Mouse (Mus musculus) limb, embryonic 15.5 days (tissue): ENCODE measurements around the gene Ncoa6. TPM values are rescaled to one million over a fixed set of nuclear protein-coding genes. Genes with fewer than 3 reads are reported as not detected.

ENCODE experiments used
- ATAC-seq: fragments of 200-750 bp; cut with Nextera tagmentation; 2 replicates; pipeline ENCODE4 v1.8.0; 2017; ENCODE audit warnings: low read depth, moderate TSS enrichment; ENCODE audit not compliant: insufficient number of reproducible peaks, low FRiP score, low TSS enrichment
- H3K27ac ChIP-seq: fragments of 300-500 bp; sonication (generic); 2 replicates; pipeline ENCODE4 v1.5.1; 2015; ENCODE audit warnings: moderate library complexity, mild to moderate bottlenecking, inconsistent platforms
- H3K27me3 ChIP-seq: fragments of 300-500 bp; sonication (generic); 2 replicates; pipeline ENCODE4 v1.6.1; 2015; ENCODE audit warnings: inconsistent platforms
- H3K36me3 ChIP-seq: fragments of 300-500 bp; sonication (generic); 2 replicates; pipeline ENCODE4 v1.6.1; 2015; ENCODE audit warnings: inconsistent platforms
- H3K4me1 ChIP-seq: fragments of 300-500 bp; sonication (generic); 2 replicates; pipeline ENCODE4 v1.6.1; 2015; ENCODE audit warnings: inconsistent platforms
- H3K4me2 ChIP-seq: fragments of 300-500 bp; sonication (generic); 2 replicates; pipeline ENCODE4 v1.6.1; 2015; ENCODE audit warnings: mild to moderate bottlenecking, inconsistent platforms
- H3K4me3 ChIP-seq: fragments of 300-500 bp; sonication (generic); 2 replicates; pipeline ENCODE4 v1.5.1; 2015; ENCODE audit warnings: mild to moderate bottlenecking, inconsistent platforms
- H3K9ac ChIP-seq: fragments of 300-500 bp; sonication (generic); 2 replicates; pipeline ENCODE4 v1.6.1; 2015; ENCODE audit warnings: inconsistent platforms
- H3K9me3 ChIP-seq: fragments of 300-500 bp; sonication (generic); 2 replicates; pipeline ENCODE4 v1.6.1; 2016; ENCODE audit warnings: inconsistent platforms
- WGBS: fragments of 180-500 bp; shearing (Covaris S2); methylation state at CpG from one replicate; pipeline ENCODE4 v1.1.7; 2015; 5-methylcytosine and 5-hydroxymethylcytosine counted together
- polyA plus RNA-seq: library from polyadenylated mRNA; unstranded; fragments of >200 nt; fragmentation: Nextera tagmentation; extraction: Ambion mirVana; gene quantifications from 2 replicates; pipeline ENCODE4 v1.2.1, GENCODE M21; 2015

Gene Ncoa6
- 13.9 and 19.2 TPM in 2 replicates for polyA plus RNA-seq

DNA sequence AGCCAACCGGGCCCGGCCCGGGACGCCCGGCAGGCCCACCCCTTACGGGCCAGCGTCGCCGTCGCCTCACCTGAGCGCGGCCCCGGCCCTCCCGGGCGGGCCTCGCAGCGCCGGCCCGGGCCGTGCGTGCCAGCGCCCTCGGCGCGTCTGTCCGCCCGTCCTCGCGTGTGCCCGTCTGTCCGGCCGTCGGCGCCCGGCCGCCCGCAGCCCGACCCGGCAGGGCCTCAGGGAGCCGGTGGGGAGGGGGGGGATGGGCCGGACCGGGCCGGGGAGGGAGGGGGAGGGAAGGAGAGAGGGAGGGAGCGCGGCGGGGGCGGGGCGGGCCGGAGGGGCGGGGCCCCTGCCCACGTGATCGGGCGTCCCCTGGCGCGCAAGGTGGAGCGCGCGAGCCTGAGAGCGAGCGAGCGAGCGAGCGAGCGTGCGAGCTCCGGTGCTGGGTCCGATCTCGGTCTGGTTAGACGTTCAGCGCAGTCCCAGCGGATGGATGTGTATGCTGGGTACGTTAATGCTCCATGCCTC, at the start of gene Ncoa6:
Ncoa6 (minus strand) TSS at position 325 of the 519 bp plus-strand sequence.
- Histone ChIP-seq H3K27ac (peak within 1 kb of the TSS; percentile 92), H3K4me2 (peak within 1 kb of the TSS; percentile 73), H3K9me3 (no peaks in the 10 kb centered on the region), H3K27me3 (no peaks in the 10 kb centered on the region), H3K9ac (peak within 1 kb of the TSS; percentile 99), H3K4me1 (peaks cover 8% of the 10 kb centered on the region), H3K36me3 (no peaks in the 10 kb centered on the region), H3K4me3 (peak within 1 kb of the TSS; percentile 86)
- under 1% methylated on average over 32 of the region's 72 CpGs for WGBS
- ATAC-seq, result peak; percentile 78

DNA sequence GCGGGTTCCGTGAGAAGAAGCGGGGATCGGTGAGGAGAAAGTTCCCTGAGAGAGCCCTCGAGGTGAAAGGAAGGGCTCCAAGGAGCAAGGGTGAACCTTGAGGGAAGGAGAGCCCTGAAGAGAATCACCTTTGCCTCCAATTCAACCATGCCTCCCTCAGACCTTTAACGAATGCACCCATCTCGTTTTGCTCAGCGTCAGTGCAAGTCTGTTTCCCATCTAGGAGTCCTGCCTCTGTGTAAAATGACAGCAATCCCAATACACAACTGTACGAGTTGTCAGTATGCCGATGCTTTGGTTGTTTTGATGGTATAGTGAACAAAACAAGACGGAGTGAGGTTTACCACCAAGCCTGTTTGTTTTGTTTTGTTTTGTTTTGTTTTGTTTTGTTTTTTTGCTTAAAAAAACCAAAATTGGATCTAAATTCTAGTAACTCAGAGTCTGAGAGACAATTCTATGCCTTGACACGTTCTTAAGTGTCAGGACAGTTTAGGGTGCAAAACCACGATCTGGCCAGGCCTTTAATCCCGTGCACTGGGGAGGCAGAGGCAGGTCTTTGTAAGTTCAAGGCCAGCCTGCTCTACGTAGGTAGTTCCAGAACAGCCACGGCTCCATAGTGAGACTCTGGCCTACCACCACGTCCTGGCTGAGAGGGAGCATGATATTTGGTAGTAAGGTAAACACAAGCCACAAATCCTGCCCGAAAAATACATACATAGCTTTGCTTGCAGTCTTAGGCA, 45.0 kb upstream of the Ncoa6 start:
- Histone ChIP-seq H3K27me3 (peaks cover 11% of the 10 kb centered on the region), H3K4me1 (peaks cover 24% of the 10 kb centered on the region), H3K4me3 (peak overlapping the region; percentile 69), H3K27ac (peak overlapping the region; percentile 71), H3K4me2 (peak overlapping the region; percentile 72), H3K36me3 (no peaks in the 10 kb centered on the region), H3K9me3 (no peaks in the 10 kb centered on the region), H3K9ac (peak overlapping the region; percentile 45)
- WGBS, result 25% methylated on average over 18 of the region's 18 CpGs
- ATAC-seq, result no peak

DNA sequence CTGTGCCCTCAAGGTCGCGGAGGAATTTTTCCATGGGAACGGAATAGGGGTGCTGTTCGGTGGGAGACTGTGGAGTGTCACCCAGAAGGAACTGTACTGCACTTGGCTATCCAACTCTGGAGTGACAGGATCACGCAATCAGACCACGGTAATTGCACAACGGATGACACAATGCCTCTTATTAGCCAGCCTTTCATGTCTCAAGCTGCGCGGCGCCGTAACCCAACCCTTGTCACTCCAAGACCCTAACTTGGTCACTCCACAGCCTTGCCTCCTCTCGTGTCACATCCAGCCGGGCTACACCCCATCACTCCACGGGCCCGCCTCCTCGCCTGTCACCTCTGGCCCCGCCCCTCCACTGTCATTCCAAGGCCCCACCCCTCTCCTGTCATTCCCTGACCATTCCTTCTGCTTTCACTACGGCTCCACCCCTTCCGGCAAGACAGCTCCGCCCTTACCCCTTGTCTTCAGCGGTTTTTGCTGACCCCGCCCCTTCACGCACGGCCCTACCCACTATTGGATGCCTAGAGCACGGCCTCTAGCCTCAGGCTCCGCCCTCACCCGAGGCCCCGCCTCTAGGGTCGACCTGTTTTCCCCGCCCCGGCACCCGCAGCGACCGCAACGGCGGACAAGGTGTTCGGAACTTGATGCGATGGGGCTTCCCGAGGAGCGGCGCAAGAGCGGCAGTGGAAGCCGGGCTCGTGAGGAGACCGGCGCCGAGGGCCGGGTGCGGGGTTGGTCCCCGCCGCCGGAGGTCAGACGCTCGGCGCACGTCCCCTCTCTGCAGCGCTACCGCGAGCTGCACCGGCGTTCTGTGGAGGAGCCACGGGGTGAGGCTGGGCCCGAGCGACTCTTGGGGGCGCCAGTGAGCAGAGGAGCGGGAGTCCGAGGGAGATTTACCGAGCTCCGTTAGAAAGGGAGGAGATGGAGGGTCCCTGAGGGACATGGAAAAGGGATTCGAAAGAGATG, 44.0 kb upstream of the Ncoa6 start, which contains the start of the genes Acss2 and Ggt7:
Acss2 (plus strand) TSS at position 494 of the 969 bp plus-strand sequence.
Ggt7 (minus strand) TSS at position 783 of the 969 bp plus-strand sequence.
- Histone ChIP-seq H3K9me3 (no peaks in the 10 kb centered on the region), H3K9ac (peak within 1 kb of the TSS; percentile 45), H3K4me1 (peaks cover 26% of the 10 kb centered on the region), H3K27me3 (peaks cover 16% of the 10 kb centered on the region), H3K36me3 (no peaks in the 10 kb centered on the region), H3K4me2 (peak within 1 kb of the TSS; percentile 72), H3K27ac (peak within 1 kb of the TSS; percentile 71), H3K4me3 (peak within 1 kb of the TSS; percentile 69)
- 4% methylated on average over 70 of the region's 70 CpGs for WGBS
- peak; percentile 99 for ATAC-seq

DNA sequence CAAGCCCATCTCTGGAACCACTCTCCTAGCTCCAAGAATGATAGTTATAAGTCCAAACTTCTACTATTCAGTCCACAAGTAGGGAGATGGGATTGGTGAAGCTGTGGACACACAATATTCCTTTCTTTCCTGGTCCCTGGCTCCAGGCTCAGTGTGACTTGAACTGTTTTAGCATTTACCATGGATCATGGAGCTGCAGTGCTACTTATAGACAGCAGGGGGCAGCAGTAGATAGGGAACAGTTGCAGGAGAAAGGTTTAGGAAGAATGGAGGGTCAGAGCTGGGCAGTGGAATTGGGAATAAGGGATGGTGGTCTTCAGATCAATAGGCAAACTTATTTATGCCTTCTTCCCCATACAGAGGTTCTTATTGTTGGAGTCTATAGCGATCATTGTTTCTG, 42.2 kb upstream of the Ncoa6 start:
- H3K9me3 ChIP-seq, result no peaks in the 10 kb centered on the region
- H3K27me3 ChIP-seq, result peaks cover 16% of the 10 kb centered on the region
- H3K4me1 ChIP-seq, result peaks cover 26% of the 10 kb centered on the region
- ATAC-seq, result no peak
- no peak overlapping the region for H3K27ac ChIP-seq
- 10% methylated on average over 1 of the region's 1 CpGs for WGBS
- no peak overlapping the region for H3K9ac ChIP-seq
- no peak overlapping the region for H3K4me3 ChIP-seq
- H3K36me3 ChIP-seq, result no peaks in the 10 kb centered on the region
- H3K4me2 ChIP-seq, result no peak overlapping the region

DNA sequence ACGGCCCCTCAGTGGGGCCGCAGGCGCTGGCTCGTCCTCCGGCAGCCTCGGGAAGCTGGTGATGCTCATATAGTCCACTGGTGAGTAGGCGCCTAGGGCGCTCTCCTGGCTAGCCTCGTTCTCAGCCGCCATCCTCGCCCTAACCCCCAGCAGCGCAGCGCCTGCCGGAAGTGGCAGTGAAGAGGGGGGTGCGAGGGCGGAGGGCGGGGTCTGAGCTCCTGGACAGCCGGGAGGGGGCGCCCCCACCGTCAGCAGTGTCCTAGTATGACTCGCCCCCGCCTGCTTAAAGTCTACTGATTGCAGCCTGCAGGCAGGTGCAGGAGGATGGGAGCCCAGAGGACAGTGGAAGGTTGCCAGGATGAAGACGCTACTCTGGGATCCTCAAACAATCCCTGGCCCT, 41.0 kb upstream of the Ncoa6 start:
- peak overlapping the region; percentile 37 for H3K9ac ChIP-seq
- no peaks in the 10 kb centered on the region for H3K9me3 ChIP-seq
- no peak overlapping the region for H3K27ac ChIP-seq
- H3K27me3 ChIP-seq, result peaks cover 16% of the 10 kb centered on the region
- H3K4me2 ChIP-seq, result peak overlapping the region; percentile 78
- under 1% methylated on average over 22 of the region's 23 CpGs for WGBS
- H3K4me3 ChIP-seq, result peak overlapping the region; percentile 45
- no peaks in the 10 kb centered on the region for H3K36me3 ChIP-seq
- no peak for ATAC-seq
- H3K4me1 ChIP-seq, result peaks cover 26% of the 10 kb centered on the region

DNA sequence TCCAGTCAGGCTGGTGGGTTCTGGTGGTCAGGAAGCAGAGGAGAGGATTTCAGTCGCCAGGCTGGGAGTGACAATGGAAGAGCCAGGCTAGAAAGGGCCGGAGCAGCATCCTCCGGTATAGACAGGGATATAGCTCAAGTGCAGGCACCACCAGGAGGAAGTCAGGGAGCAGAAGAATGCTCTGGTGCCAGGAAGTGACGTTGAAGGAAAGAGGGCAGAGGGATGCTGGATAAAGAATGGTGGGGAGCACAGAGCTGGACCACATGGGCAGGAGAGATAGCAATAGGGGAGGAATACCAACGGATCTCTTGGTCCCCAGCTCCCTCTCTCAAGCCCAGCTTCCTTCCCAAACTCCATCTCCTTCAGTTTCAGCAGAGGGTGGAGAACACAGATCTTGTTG, 39.8 kb upstream of the Ncoa6 start:
- Histone ChIP-seq H3K4me2 (no peak overlapping the region), H3K9me3 (no peaks in the 10 kb centered on the region), H3K4me1 (peaks cover 21% of the 10 kb centered on the region), H3K4me3 (no peak overlapping the region), H3K27me3 (peaks cover 16% of the 10 kb centered on the region), H3K27ac (no peak overlapping the region), H3K36me3 (no peaks in the 10 kb centered on the region), H3K9ac (no peak overlapping the region)
- 62% methylated on average over 5 of the region's 5 CpGs for WGBS
- ATAC-seq, result no peak

DNA sequence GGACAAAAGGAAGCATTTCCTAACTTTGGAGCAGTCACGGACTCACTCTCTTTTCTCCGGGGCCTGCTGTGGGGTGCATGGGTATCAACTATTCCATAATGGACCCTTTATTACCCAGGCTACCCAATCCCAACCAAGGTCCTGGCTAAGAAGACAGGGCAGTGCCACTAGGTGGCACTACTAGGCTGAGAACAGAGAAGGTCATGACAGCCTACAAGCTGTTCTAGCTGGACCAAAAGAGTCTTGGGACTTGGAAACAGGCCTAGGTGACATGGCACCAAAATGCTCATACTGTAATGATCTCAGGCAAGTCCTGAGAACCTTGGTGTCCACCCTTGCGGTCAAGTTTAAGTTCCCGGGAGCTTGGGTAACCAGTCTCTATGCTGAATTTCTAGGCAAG, 38.8 kb upstream of the Ncoa6 start:
- 61% methylated on average over 4 of the region's 4 CpGs for WGBS
- Histone ChIP-seq H3K9ac (no peak overlapping the region), H3K27me3 (peaks cover 16% of the 10 kb centered on the region), H3K4me3 (no peak overlapping the region), H3K4me1 (peaks cover 16% of the 10 kb centered on the region), H3K9me3 (no peaks in the 10 kb centered on the region), H3K4me2 (no peak overlapping the region), H3K27ac (no peak overlapping the region), H3K36me3 (no peaks in the 10 kb centered on the region)
- 0 out of 2 replicates have a peak, but pooled peaks have one; percentile 31 for ATAC-seq

DNA sequence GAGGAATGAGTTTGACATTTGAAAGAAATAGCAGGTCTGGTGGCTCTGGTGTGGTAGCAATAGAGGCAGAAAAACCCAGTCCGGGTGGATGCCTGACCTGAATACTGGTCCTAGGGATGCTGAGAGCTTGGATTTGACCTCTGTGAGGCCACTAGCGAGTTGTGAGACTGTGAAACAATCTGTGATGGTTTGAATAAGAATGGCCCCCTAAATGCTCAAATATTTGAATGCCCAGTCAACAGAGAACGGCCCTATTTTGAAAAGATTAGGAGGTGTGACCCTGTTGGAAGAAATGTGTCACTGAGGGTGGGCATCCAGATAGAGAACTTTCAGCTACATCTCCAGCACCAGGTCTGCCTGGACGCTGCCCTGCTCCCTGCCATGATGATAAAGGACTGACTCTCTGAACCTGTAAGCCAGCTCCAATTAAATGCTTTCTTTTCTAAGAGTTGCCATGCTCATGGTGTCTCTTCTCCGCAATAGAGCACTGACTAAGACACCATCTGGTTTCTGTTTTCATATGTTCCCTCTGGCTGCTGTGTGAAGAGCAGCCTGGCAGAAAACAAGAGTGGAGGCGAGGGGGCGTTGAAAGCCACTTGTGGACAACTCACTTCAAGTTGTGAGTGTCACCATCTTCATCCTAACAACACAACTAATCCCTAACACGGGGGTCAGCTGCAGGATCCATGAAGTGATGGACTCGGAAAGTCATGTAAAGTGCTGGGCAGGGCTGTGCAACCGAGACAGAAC, 34.2 kb upstream of the Ncoa6 start:
- H3K4me3 ChIP-seq, result no peak overlapping the region
- no peak overlapping the region for H3K9ac ChIP-seq
- no peaks in the 10 kb centered on the region for H3K27me3 ChIP-seq
- peaks cover 6% of the 10 kb centered on the region for H3K4me1 ChIP-seq
- H3K36me3 ChIP-seq, result no peaks in the 10 kb centered on the region
- WGBS, result 69% methylated on average over 10 of the region's 10 CpGs
- no peak overlapping the region for H3K4me2 ChIP-seq
- no peaks in the 10 kb centered on the region for H3K9me3 ChIP-seq
- no peak overlapping the region for H3K27ac ChIP-seq
- ATAC-seq, result no peak

DNA sequence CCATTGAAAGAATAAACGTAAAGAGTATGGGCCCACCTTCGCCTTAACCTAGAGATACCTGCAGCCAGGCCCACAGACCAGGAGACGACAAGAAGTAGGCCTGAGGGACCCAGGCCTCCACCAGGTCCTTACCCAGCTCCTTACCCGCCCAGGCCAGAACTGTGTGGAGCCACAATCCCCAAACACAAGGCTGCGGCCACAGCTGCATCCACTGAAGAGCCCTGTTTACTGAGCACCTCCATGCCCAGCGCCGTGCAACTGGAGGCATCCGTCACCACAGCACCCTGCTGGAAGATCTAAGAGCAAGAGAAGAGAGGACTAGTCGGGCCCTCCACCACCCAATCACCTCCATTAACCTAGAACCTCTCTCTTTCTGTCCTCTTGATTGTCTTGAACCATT, 32.1 kb upstream of the Ncoa6 start:
- no peak overlapping the region for H3K4me3 ChIP-seq
- ATAC-seq, result no peak
- H3K4me2 ChIP-seq, result no peak overlapping the region
- H3K36me3 ChIP-seq, result no peaks in the 10 kb centered on the region
- H3K9me3 ChIP-seq, result no peaks in the 10 kb centered on the region
- H3K4me1 ChIP-seq, result peaks cover 6% of the 10 kb centered on the region
- no peaks in the 10 kb centered on the region for H3K27me3 ChIP-seq
- H3K27ac ChIP-seq, result no peak overlapping the region
- whole genome bisulfite sequencing, result 89% methylated on average over 9 of the region's 9 CpGs
- H3K9ac ChIP-seq, result no peak overlapping the region

DNA sequence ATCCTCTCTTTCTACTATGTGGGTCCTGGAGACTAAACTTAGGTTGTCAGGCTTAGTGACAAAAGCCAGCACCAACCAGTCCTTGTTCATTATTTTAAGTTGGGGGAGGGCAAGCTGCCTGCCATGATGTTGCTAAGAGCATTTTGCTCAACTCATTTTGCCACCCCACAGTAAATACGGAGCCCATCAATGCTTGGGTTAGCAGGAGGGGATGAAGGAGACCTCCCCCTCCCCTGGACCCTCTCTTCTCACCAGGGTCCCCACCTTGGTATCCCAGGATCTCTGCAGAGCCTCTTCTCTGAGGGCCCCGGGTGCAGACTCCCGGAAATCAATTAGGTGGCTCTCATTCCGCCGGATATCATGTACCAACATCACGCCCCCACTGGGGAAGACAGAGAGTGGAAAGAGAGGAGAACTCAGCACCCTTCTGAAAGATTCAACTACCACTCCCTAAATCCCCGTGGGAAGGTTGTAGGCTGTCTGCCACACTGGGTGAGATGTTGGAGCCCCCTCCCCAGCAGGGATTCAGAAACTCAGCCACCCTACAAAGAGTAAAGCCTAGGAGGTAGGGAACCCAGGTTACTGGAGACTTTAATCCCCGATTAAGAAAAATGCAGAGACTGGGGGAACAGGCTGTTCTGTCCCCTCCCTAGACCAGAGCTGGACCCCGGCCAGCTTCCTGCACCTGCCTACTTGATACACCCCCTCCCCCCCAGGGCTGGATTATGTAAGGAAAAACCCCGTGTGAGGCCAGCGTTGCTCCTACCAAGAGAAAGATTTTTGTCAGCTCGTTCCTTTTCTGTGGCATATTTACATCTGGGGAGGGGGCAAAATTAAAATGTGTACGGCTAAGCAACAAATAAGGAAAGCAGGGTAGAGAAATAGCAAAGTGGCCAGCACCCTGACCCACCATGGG, 31.0 kb upstream of the Ncoa6 start:
- no peak overlapping the region for H3K9ac ChIP-seq
- ATAC-seq, result no peak
- H3K4me1 ChIP-seq, result peaks cover 6% of the 10 kb centered on the region
- no peak overlapping the region for H3K4me3 ChIP-seq
- no peaks in the 10 kb centered on the region for H3K36me3 ChIP-seq
- H3K27ac ChIP-seq, result no peak overlapping the region
- no peak overlapping the region for H3K4me2 ChIP-seq
- WGBS, result 47% methylated on average over 13 of the region's 13 CpGs
- no peaks in the 10 kb centered on the region for H3K27me3 ChIP-seq
- no peaks in the 10 kb centered on the region for H3K9me3 ChIP-seq
